Mouse (Mus musculus) stomach, postnatal 0 days (tissue): ENCODE data around the gene Nfrkb. TPM values are rescaled to one million over a fixed set of nuclear protein-coding genes. Genes with fewer than 3 reads are reported as not detected.
A peak's percentile ranks its signal among the peaks of the same experiment; 100 is the strongest.

ENCODE experiments used
- ATAC-seq: fragments of 200-750 bp; cut with Nextera tagmentation; 2 replicates; pipeline ENCODE4 v1.8.0; 2017; ENCODE audit not compliant: low FRiP score, low TSS enrichment
- DNase-seq: peaks from one replicate; pipeline ENCODE4 v3.0.0-alpha.2; 2016; ENCODE audit warnings: low spot score
- H3K27ac ChIP-seq: fragments of 300-500 bp; sonication (generic); replicated peaks from 2 replicates; pipeline ENCODE4 v1.5.1; 2014; ENCODE audit warnings: mild to moderate bottlenecking, control low read depth
- H3K27me3 ChIP-seq: fragments of 300-500 bp; sonication (generic); 2 replicates; pipeline ENCODE4 v1.6.1; 2014; ENCODE audit warnings: low read length; ENCODE audit not compliant: control insufficient read depth, insufficient read depth
- H3K36me3 ChIP-seq: fragments of 300-500 bp; sonication (generic); 2 replicates; pipeline ENCODE4 v1.6.1; 2014; ENCODE audit warnings: low read length, mixed read lengths; ENCODE audit not compliant: control insufficient read depth, insufficient read depth
- H3K4me1 ChIP-seq: fragments of 300-500 bp; sonication (generic); replicated peaks from 2 replicates; pipeline ENCODE4 v1.6.1; 2014; ENCODE audit warnings: antibody characterized with exemption; ENCODE audit not compliant: control insufficient read depth, insufficient read depth
- H3K4me2 ChIP-seq: fragments of 300-500 bp; sonication (generic); replicated peaks from 2 replicates; pipeline ENCODE4 v1.6.1; 2014; ENCODE audit warnings: low read depth, mild to moderate bottlenecking, control low read depth, moderate library complexity
- H3K4me3 ChIP-seq: fragments of 300-500 bp; sonication (generic); 2 replicates; pipeline ENCODE4 v1.5.1; 2014; ENCODE audit warnings: low read depth, low read length, control low read depth
- H3K9ac ChIP-seq: fragments of 300-500 bp; sonication (generic); 2 replicates; pipeline ENCODE4 v1.6.1; 2014; ENCODE audit warnings: mild to moderate bottlenecking, low read length, control low read depth, mixed read lengths
- H3K9me3 ChIP-seq: fragments of 300-500 bp; sonication (generic); 2 replicates; pipeline ENCODE4 v1.6.1; 2016; ENCODE audit warnings: low read length; ENCODE audit not compliant: control insufficient read depth
- CTCF ChIP-seq: IDR thresholded peaks from 2 replicates; pipeline ENCODE4 v1.5.1; 2016; ENCODE audit warnings: antibody characterized with exemption, low read depth, mild to moderate bottlenecking, moderate library complexity
- EP300 ChIP-seq: optimal IDR thresholded peaks from 2 replicates; pipeline ENCODE3; 2016; ENCODE audit warnings: antibody characterized with exemption
- WGBS: fragments of 180-500 bp; shearing (Covaris S2); extraction: QIAGEN DNeasy Blood & Tissue Kit; methylation state at CpG from one replicate; pipeline ENCODE4 v1.1.7; 2014; 5-methylcytosine and 5-hydroxymethylcytosine counted together
- polyA plus RNA-seq: library from polyadenylated mRNA; unstranded; fragments of >200 nt; fragmentation: Nextera tagmentation; extraction: Ambion mirVana; gene quantifications from 2 replicates; pipeline ENCODE4 v1.2.1, GENCODE M21; 2015

Nfrkb gene
- polyA plus RNA-seq, 1 experiment from 2014 or later = 9.0 TPM

- H3K4me1 ChIP-seq = no peaks in the 10 kb centered on the region
- no peaks in the 10 kb centered on the region for H3K36me3 ChIP-seq
- no peaks in the 10 kb centered on the region for H3K27me3 ChIP-seq
- no peak for TF ChIP-seq EP300
- no peak for TF ChIP-seq CTCF
- no peak overlapping the region for H3K9ac ChIP-seq
- H3K4me3 ChIP-seq = no peak overlapping the region
- ATAC-seq (no peak), DNase-seq (no peak)
- 79% methylated on average over 5 of the region's 5 CpGs for WGBS
- H3K9me3 ChIP-seq = no peaks in the 10 kb centered on the region
- no peak overlapping the region for H3K4me2 ChIP-seq
- no peak overlapping the region for H3K27ac ChIP-seq
These were observed 45.8 kb downstream of the Nfrkb start for GRCm38 (mm10) chr9:31431751-31432150.

- no peak for DNase-seq
- 67% methylated on average over 7 of the region's 7 CpGs for WGBS
- TF ChIP-seq EP300 = no peak
- TF ChIP-seq CTCF = no peak
These were observed 46.5 kb downstream of the Nfrkb start for GRCm38 (mm10) chr9:31432336-31432975.

GRCm38 (mm10) chr9:31433431-31433830, 47.4 kb downstream of the Nfrkb start:
- H3K36me3 ChIP-seq = no peaks in the 10 kb centered on the region
- TF ChIP-seq EP300 (no peak), CTCF (no peak)
- no peaks in the 10 kb centered on the region for H3K27me3 ChIP-seq
- H3K9me3 ChIP-seq = no peaks in the 10 kb centered on the region
- 68% methylated on average over 3 of the region's 3 CpGs for WGBS
- no peak overlapping the region for H3K4me2 ChIP-seq
- no peak overlapping the region for H3K27ac ChIP-seq
- H3K9ac ChIP-seq = no peak overlapping the region
- H3K4me1 ChIP-seq = no peaks in the 10 kb centered on the region
- DNase-seq = no peak
- ATAC-seq = no peak
- no peak overlapping the region for H3K4me3 ChIP-seq

More at GRCm38 (mm10) chr9:31432336-31432975, 46.5 kb downstream of the Nfrkb start:
- no peaks in the 10 kb centered on the region for H3K27me3 ChIP-seq
- peak; percentile 78 for ATAC-seq
- H3K27ac ChIP-seq = no peak overlapping the region
- no peak overlapping the region for H3K4me3 ChIP-seq
- H3K36me3 ChIP-seq = no peaks in the 10 kb centered on the region
- no peaks in the 10 kb centered on the region for H3K4me1 ChIP-seq
- H3K9me3 ChIP-seq = no peaks in the 10 kb centered on the region
- no peak overlapping the region for H3K9ac ChIP-seq
- no peak overlapping the region for H3K4me2 ChIP-seq

GRCm38 (mm10) chr9:31435415-31435814, 49.4 kb downstream of the Nfrkb start:
- no peak overlapping the region for H3K9ac ChIP-seq
- 87% methylated on average over 8 of the region's 8 CpGs for WGBS
- no peaks in the 10 kb centered on the region for H3K4me1 ChIP-seq
- ATAC-seq (no peak), DNase-seq (no peak)
- H3K9me3 ChIP-seq = no peaks in the 10 kb centered on the region
- no peak overlapping the region for H3K4me3 ChIP-seq
- H3K27me3 ChIP-seq = no peaks in the 10 kb centered on the region
- H3K4me2 ChIP-seq = no peak overlapping the region
- no peaks in the 10 kb centered on the region for H3K36me3 ChIP-seq
- TF ChIP-seq CTCF (no peak), EP300 (no peak)
- no peak overlapping the region for H3K27ac ChIP-seq

GRCm38 (mm10) chr9:31437861-31438260, 51.9 kb downstream of the Nfrkb start:
- H3K9ac ChIP-seq = no peak overlapping the region
- H3K4me1 ChIP-seq = no peaks in the 10 kb centered on the region
- no peaks in the 10 kb centered on the region for H3K27me3 ChIP-seq
- no peak overlapping the region for H3K4me2 ChIP-seq
- no peak overlapping the region for H3K27ac ChIP-seq
- peak; percentile 81 for DNase-seq
- H3K36me3 ChIP-seq = no peaks in the 10 kb centered on the region
- H3K4me3 ChIP-seq = no peak overlapping the region
- TF ChIP-seq CTCF = no peak
- no peak for TF ChIP-seq EP300
- ATAC-seq = peak; percentile 98
- no peaks in the 10 kb centered on the region for H3K9me3 ChIP-seq
- WGBS = 41% methylated on average over 7 of the region's 7 CpGs

- H3K4me3 ChIP-seq = no peak overlapping the region
- H3K9ac ChIP-seq = no peak overlapping the region
- no peaks in the 10 kb centered on the region for H3K36me3 ChIP-seq
- no peak overlapping the region for H3K4me2 ChIP-seq
- no peaks in the 10 kb centered on the region for H3K9me3 ChIP-seq
- DNase-seq (no peak), ATAC-seq (no peak)
- H3K27ac ChIP-seq = peak overlapping the region; percentile 35; the same call in 1 of the 2 replicates
- 66% methylated on average over 5 of the region's 5 CpGs for WGBS
- no peaks in the 10 kb centered on the region for H3K4me1 ChIP-seq
- H3K27me3 ChIP-seq = no peaks in the 10 kb centered on the region
- TF ChIP-seq CTCF (no peak), EP300 (no peak)
These were observed 52.8 kb downstream of the Nfrkb start for GRCm38 (mm10) chr9:31438834-31439233.
